Mouse (Mus musculus): Measurements from ENCODE around the gene Cbx4. TPM values are rescaled to one million over a fixed set of nuclear protein-coding genes. Genes with fewer than 3 reads are reported as not detected.

The Cbx4 gene
- polyA plus RNA-seq, 1 experiment from 2014 or later, result 9.2 TPM

DNA sequence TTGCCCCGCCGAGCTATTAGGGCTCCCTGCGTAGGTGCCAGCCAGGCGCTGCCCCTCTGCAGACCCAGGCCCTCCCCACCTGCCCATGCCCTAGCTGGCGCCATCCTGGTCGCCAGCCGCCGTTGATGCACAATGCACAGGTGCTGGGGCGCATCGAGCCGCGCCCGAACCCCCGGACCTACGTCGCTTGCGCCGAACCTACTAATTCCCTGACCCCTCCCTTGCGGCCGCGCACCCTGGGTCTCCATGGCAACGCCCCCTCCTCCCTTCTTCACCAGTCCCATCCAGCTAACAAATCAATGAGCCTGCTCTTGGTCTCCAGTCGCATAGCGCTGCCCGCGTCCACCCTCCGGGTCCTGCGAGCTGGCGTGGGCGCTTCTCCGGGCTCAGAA is 44.7 kb downstream of the Cbx4 start:
- Histone ChIP-seq H3K36me3 (ENCODE audit: control insufficient read depth, insufficient read depth, low read length) (peaks cover 13% of the 10 kb centered on the region), H3K9me3 (ENCODE audit: control insufficient read depth, low read length) (no peaks in the 10 kb centered on the region), H3K4me3 (ENCODE audit: control insufficient read depth in 1 of 2, insufficient read depth in 1 of 2, low read depth in 1 of 2, low read length in 2 of 2) (peak overlapping the region; percentile 68 to 74), H3K9ac (ENCODE audit: low read length) (peak overlapping the region; percentile 76), H3K27me3 (ENCODE audit: control insufficient read depth, insufficient read depth, low read length) (peaks cover 75% of the 10 kb centered on the region), H3K4me1 (ENCODE audit: control insufficient read depth in 2 of 2, insufficient read depth in 2 of 2, low read length in 2 of 2) (peaks cover 24 to 44% of the 10 kb centered on the region in 2 experiments), H3K4me2 (ENCODE audit: low read length) (peak overlapping the region; percentile 100), H3K27ac (replicated peaks in 1 of 2; ENCODE audit: control insufficient read depth in 1 of 2, insufficient read depth in 1 of 2, low read depth in 2 of 2, low read length in 2 of 2) (no peak overlapping the region)
- WGBS, result under 1% methylated on average over 31 of the region's 31 CpGs
- no peak; the same call in 1 of the 2 replicates for ATAC-seq (ENCODE audit: insufficient number of reproducible peaks, insufficient read depth, low FRiP score, low read depth)

DNA sequence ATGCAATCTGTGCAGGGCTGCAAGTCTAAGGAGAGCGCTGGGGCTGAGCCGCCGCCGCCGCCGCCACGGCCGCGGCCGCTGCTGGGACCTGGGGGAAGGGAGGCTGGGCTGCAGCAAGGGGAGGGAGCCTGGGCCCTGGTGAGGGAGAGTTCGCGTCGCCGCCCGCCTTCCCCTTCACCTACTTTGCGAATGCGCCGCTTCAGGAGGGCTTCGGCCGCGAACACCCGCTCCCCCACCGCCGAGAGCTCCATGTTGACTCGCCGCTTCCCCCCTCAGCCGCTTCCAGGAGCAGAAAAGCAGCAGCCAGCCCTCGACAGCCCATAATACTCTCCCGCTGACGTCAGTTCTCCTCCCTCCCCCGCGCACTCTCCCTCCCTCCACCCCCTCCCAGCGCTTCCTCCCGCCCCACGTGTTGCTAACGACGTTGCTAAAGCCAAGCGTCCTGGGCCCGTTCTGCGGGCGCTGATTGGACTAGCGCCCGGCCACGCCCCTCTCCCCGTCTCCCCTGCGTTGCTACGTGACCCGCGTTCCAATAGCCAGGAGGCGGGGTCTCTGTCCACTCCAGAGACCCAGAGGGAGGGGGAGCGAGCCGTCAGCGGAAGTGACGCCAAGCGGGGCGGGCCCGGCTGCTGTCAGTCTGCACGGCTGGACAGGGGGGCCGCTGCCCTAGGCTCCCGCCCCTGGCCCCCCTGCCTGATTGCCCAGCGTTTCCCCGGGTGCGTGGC is 45.3 kb downstream of the Cbx4 start, which contains the start of gene Cbx8:
Gene Cbx8, minus strand, starts transcription at position 370 of the 725 bp plus-strand sequence.
- Histone ChIP-seq H3K4me3 (ENCODE audit: control insufficient read depth in 1 of 2, insufficient read depth in 1 of 2, low read depth in 1 of 2, low read length in 2 of 2) (peak within 1 kb of the TSS; percentile 68 to 78), H3K9ac (ENCODE audit: low read length) (peak within 1 kb of the TSS; percentile 87), H3K4me2 (ENCODE audit: low read length) (peak within 1 kb of the TSS; percentile 100), H3K36me3 (ENCODE audit: control insufficient read depth, insufficient read depth, low read length) (peaks cover 13% of the 10 kb centered on the region), H3K27ac (replicated peaks in 1 of 2; ENCODE audit: control insufficient read depth in 1 of 2, insufficient read depth in 1 of 2, low read depth in 2 of 2, low read length in 2 of 2) (peak within 1 kb of the TSS; percentile 66 to 85), H3K4me1 (ENCODE audit: control insufficient read depth in 2 of 2, insufficient read depth in 2 of 2, low read length in 2 of 2) (peaks cover 24 to 44% of the 10 kb centered on the region in 2 experiments), H3K27me3 (ENCODE audit: control insufficient read depth, insufficient read depth, low read length) (peaks cover 75% of the 10 kb centered on the region), H3K9me3 (ENCODE audit: control insufficient read depth, low read length) (no peaks in the 10 kb centered on the region)
- peak; percentile 93 for ATAC-seq (ENCODE audit: insufficient number of reproducible peaks, insufficient read depth, low FRiP score, low read depth)
- 0% methylated on average over 62 of the region's 63 CpGs for WGBS

DNA sequence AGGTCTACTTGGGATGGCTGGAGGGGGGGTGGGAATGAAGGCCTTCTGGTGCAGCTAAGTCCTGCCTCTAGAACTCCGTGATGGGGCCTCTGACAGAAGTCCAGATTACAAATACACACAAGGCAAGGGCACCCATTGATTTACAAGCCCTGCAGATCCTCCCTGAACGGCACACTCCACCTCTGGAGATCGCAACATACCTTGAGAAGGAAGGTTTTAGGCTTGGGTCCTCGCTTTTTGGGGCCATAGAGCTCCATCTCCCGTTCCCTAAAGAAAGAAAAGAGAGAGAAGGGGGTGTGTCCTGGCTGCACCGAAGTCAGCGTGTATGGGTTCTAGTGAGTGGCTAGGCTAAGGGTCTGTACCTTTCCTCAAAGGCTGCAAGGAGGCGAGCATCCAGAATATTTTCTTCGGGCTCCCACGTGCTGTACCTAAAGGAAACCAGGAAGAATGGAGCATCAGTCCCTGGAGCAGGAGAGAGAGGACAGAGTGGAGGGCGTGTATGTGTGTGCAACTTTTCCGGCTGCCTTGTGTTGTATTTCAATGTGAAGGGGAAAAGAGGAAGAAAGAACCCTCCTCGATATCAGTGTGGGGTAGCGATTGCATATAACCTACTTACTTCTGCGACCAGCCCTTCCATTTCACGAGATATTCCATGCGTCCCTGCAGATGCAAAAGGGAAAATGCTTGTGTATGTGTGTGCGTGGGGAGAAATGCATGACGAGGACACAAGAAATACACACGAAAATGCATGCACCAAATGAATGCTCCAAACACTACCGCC is 46.1 kb downstream of the Cbx4 start:
- Histone ChIP-seq H3K9me3 (ENCODE audit: control insufficient read depth, low read length) (no peaks in the 10 kb centered on the region), H3K36me3 (ENCODE audit: control insufficient read depth, insufficient read depth, low read length) (peaks cover 13% of the 10 kb centered on the region), H3K9ac (ENCODE audit: low read length) (peak overlapping the region; percentile 87), H3K4me2 (ENCODE audit: low read length) (peak overlapping the region; percentile 94), H3K4me1 (ENCODE audit: control insufficient read depth in 2 of 2, insufficient read depth in 2 of 2, low read length in 2 of 2) (peaks cover 24 to 45% of the 10 kb centered on the region in 2 experiments), H3K27ac (replicated peaks in 1 of 2; ENCODE audit: control insufficient read depth in 1 of 2, insufficient read depth in 1 of 2, low read depth in 2 of 2, low read length in 2 of 2) (peak overlapping the region in 1 of 2 experiments; percentile 85; a peak in 2 of 4 replicates), H3K27me3 (ENCODE audit: control insufficient read depth, insufficient read depth, low read length) (peaks cover 75% of the 10 kb centered on the region), H3K4me3 (ENCODE audit: control insufficient read depth in 1 of 2, insufficient read depth in 1 of 2, low read depth in 1 of 2, low read length in 2 of 2) (peak overlapping the region; percentile 64 to 78)
- 16% methylated on average over 21 of the region's 21 CpGs for WGBS
- ATAC-seq (ENCODE audit: insufficient number of reproducible peaks, insufficient read depth, low FRiP score, low read depth), result no peak

DNA sequence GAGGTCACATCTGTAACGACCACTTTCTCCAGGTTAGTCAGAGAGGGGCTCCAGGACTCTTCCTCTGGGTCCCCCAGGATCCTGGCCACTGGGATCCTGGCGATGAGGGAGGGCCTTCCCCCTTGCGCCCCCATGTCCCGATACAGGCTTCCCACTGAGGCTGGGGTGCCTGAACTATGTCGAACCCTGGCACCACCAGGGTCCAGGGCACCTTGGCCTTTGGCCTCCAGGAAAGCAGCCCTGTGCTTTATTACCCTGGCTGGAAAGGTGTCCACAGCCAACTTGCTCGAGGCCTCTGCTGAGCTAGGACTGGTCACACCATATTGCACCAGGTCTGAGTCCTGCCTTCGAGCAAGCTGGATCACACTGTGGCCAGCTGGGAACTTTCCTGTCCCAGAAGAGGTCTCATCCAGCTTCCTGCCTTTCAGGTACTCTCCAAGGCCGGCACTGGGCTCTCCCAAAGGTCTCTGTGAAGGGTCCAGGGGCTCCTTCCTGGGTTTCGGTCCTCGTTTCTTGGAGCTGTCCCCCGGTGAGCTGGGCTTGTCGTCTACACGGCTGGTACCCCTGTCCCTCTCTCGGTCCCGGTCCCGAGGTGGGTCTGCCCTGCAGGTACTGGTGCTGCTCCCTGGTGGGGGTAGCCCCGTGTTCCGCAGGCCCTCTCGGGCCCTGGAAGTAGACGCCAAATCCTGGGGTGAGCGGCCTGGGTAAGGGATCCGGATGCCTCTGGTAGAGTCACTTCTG is 47.1 kb downstream of the Cbx4 start:
- Histone ChIP-seq H3K4me2 (ENCODE audit: low read length) (no peak overlapping the region), H3K27ac (replicated peaks in 1 of 2; ENCODE audit: control insufficient read depth in 1 of 2, insufficient read depth in 1 of 2, low read depth in 2 of 2, low read length in 2 of 2) (no peak overlapping the region)

DNA sequence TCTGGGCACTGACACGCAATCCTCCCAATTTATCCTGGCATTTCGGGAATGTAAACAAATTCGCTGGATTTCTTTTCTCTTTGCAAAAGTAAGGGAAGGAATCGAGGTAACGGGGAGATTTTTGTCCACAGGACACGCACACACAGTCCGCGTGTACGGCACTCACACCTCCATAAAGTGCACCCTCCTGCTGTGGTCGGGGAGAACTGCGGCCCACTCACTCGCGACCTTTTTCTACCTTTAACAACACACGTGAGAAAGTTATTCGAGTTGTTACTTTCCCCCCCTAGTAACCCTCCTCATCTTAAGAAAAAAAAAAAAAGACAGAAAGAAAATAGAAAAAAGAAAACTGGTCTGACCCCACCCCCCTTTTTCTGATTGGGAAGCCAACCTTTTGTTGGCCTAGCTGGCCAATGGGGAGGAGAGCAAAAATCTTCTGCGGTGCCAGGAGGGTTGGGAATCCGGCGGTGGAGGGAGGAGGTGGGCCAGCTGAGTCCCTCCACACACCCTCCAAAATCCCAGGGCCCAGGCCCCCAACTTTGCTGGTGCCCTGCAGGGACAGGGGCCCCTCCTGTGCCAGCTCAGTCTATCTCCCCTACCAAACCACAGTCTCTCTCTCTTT is 48.1 kb downstream of the Cbx4 start:
- Histone ChIP-seq H3K9me3 (ENCODE audit: control insufficient read depth, low read length) (no peaks in the 10 kb centered on the region), H3K9ac (ENCODE audit: low read length) (peak overlapping the region; percentile 70), H3K4me1 (ENCODE audit: control insufficient read depth in 2 of 2, insufficient read depth in 2 of 2, low read length in 2 of 2) (peaks cover 19 to 35% of the 10 kb centered on the region in 2 experiments), H3K27me3 (ENCODE audit: control insufficient read depth, insufficient read depth, low read length) (peaks cover 74% of the 10 kb centered on the region), H3K4me3 (ENCODE audit: control insufficient read depth in 1 of 2, insufficient read depth in 1 of 2, low read depth in 1 of 2, low read length in 2 of 2) (peak overlapping the region; percentile 56 to 65), H3K36me3 (ENCODE audit: control insufficient read depth, insufficient read depth, low read length) (peaks cover 13% of the 10 kb centered on the region), H3K27ac (replicated peaks in 1 of 2; ENCODE audit: control insufficient read depth in 1 of 2, insufficient read depth in 1 of 2, low read depth in 2 of 2, low read length in 2 of 2) (no peak overlapping the region), H3K4me2 (ENCODE audit: low read length) (peak overlapping the region; percentile 97)
- 23% methylated on average over 18 of the region's 18 CpGs for WGBS
- ATAC-seq (ENCODE audit: insufficient number of reproducible peaks, insufficient read depth, low FRiP score, low read depth), result no peak

More for the DNA sequence above, 47.1 kb downstream of the Cbx4 start:
- H3K4me3 ChIP-seq (ENCODE audit: control insufficient read depth in 1 of 2, insufficient read depth in 1 of 2, low read depth in 1 of 2, low read length in 2 of 2), result no peak overlapping the region
- H3K36me3 ChIP-seq (ENCODE audit: control insufficient read depth, insufficient read depth, low read length), result peaks cover 13% of the 10 kb centered on the region
- peaks cover 75% of the 10 kb centered on the region for H3K27me3 ChIP-seq (ENCODE audit: control insufficient read depth, insufficient read depth, low read length)
- H3K4me1 ChIP-seq (ENCODE audit: control insufficient read depth in 2 of 2, insufficient read depth in 2 of 2, low read length in 2 of 2), result peaks cover 19 to 37% of the 10 kb centered on the region in 2 experiments
- no peak for ATAC-seq (ENCODE audit: insufficient number of reproducible peaks, insufficient read depth, low FRiP score, low read depth)
- 66% methylated on average over 22 of the region's 22 CpGs for WGBS
- H3K9ac ChIP-seq (ENCODE audit: low read length), result no peak overlapping the region
- no peaks in the 10 kb centered on the region for H3K9me3 ChIP-seq (ENCODE audit: control insufficient read depth, low read length)

DNA sequence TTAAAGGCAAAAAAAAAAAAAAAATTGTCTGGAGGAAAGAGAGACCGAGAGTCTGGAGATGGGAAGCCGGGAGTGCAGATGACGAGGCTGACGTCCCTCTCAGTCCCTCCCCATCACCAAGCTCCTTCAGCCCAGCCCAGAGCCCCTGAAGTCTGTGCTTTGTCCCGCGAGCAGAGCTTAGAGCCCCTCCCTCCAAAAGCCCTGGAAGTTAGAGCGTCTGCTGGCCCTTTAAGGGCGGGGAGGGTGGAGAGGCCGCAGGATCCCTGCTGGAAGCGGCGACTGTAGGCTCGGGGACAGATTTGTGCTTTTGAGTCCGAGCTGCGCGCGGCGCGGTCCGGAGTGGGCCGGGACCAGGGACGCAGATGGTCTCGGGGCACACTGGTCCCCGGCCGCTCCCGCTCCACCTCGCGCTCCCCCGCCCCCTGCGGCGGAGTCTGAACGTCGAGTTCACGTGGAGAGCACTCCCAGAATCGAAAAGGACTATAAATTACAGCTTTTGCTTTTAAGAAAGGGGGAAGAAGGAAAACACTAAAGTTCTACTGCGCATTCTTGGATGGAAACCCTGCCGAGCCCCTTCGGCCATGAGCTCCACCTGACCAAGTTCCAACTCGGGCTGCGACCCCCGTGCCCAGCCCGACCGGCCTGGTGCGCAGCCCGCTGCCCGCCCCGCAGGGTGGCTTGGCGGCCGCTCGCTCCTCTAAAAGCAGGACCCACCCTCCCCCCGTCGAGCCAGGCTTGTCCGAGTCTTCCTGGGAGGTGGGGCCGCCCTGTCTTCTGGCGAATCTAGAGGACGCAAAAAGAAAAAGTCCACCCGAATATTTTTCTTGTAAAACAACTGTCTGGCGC is 48.9 kb downstream of the Cbx4 start:
- Histone ChIP-seq H3K4me3 (ENCODE audit: control insufficient read depth in 1 of 2, insufficient read depth in 1 of 2, low read depth in 1 of 2, low read length in 2 of 2) (peak overlapping the region; percentile 56 to 65), H3K9ac (ENCODE audit: low read length) (peak overlapping the region; percentile 70), H3K4me1 (ENCODE audit: control insufficient read depth in 2 of 2, insufficient read depth in 2 of 2, low read length in 2 of 2) (peaks cover 16 to 32% of the 10 kb centered on the region in 2 experiments), H3K27ac (replicated peaks in 1 of 2; ENCODE audit: control insufficient read depth in 1 of 2, insufficient read depth in 1 of 2, low read depth in 2 of 2, low read length in 2 of 2) (no peak overlapping the region), H3K36me3 (ENCODE audit: control insufficient read depth, insufficient read depth, low read length) (peaks cover 13% of the 10 kb centered on the region), H3K4me2 (ENCODE audit: low read length) (peak overlapping the region; percentile 97), H3K27me3 (ENCODE audit: control insufficient read depth, insufficient read depth, low read length) (peaks cover 68% of the 10 kb centered on the region), H3K9me3 (ENCODE audit: control insufficient read depth, low read length) (no peaks in the 10 kb centered on the region)
- 3% methylated on average over 57 of the region's 57 CpGs for WGBS
- no peak for ATAC-seq (ENCODE audit: insufficient number of reproducible peaks, insufficient read depth, low FRiP score, low read depth)
